Mouse (Mus musculus): Measurements from ENCODE around the gene Dok3.

DNA sequence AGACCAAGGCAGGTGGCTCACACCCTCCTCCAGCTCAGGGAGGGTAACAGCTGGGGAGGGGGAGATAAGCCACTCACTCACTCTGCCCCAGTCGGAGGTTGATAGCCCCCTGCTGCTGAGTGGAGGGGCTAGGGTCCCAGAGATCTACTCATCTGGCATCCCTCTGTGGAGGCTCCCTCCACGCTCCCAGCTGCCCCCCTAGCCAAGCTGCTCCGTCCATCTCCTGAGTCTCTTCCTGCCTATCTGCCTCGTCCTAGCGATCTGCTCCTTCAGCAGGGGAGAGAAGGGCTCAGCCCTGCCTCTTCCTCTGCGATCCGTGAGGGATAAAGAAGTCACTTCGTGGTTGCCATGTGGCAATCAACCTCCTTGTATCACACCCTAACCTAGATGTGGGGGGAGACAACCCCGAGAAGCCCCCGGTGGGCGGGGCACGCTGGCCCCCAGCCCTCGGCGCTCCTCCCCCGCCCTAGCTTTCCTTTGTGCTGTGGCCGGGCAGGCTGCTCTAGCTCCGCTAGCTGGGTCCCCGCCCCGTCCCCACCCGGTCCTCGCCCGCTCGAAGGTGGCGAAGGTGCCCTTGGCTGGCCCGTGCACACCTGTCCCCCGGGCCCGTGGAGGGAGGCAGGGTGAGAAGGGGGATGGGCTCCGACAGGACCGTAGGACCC lies 42.0 kb downstream of the Dok3 start:
- no peak for TF ChIP-seq CTCF (IDR thresholded peaks at IDR 0.05; ENCODE audit: control insufficient read depth, insufficient read depth, insufficient replicate concordance, low read depth, low read length)
- TF ChIP-seq POLR2A (IDR thresholded peaks at IDR 0.05; ENCODE audit: control insufficient read depth, low read depth, low read length) = 0 out of 2 replicates have a peak, but pooled peaks have one; percentile 12

Measured in testis, adult 2 months (tissue).